Mouse (Mus musculus) intestine, embryonic 16.5 days (tissue): ENCODE measurements at regions not wholly inside any gene's neighbourhood (a gene's known extent, or its start where the extent isn't known, plus 50 kb on each side); places are given as distances from the start of the nearest gene placed in this dataset.

ENCODE experiments used
- ATAC-seq: fragments of 200-750 bp; cut with Nextera tagmentation; 2 replicates; pipeline ENCODE4 v1.8.0; 2017; ENCODE audit warnings: moderate TSS enrichment, moderate library complexity
- H3K27ac ChIP-seq: fragments of 300-500 bp; sonication (generic); 2 replicates; pipeline ENCODE4 v1.5.1; 2014; ENCODE audit warnings: mild to moderate bottlenecking, low read length
- H3K27me3 ChIP-seq: fragments of 300-500 bp; sonication (generic); replicated peaks from 2 replicates; pipeline ENCODE4 v1.6.1; 2014; ENCODE audit warnings: low read length, control low read depth, mixed read lengths; ENCODE audit not compliant: control insufficient read depth, insufficient read depth
- H3K36me3 ChIP-seq: fragments of 300-500 bp; sonication (generic); 2 replicates; pipeline ENCODE4 v1.6.1; 2014; ENCODE audit warnings: low read length, control low read depth; ENCODE audit not compliant: control insufficient read depth, insufficient read depth
- H3K4me1 ChIP-seq: fragments of 300-500 bp; sonication (generic); 2 replicates; pipeline ENCODE4 v1.6.1; 2014; ENCODE audit warnings: low read length, control low read depth, mixed read lengths; ENCODE audit not compliant: control insufficient read depth, insufficient read depth
- H3K4me2 ChIP-seq: fragments of 300-500 bp; sonication (generic); 2 replicates; pipeline ENCODE4 v1.6.1; 2014; ENCODE audit warnings: low read depth, low read length, control low read depth
- H3K4me3 ChIP-seq: fragments of 300-500 bp; sonication (generic); 2 replicates; pipeline ENCODE4 v1.5.1; 2014; ENCODE audit warnings: mild to moderate bottlenecking, low read length
- H3K9ac ChIP-seq: fragments of 300-500 bp; sonication (generic); 2 replicates; pipeline ENCODE4 v1.6.1; 2014; ENCODE audit warnings: low read depth, low read length
- H3K9me3 ChIP-seq: fragments of 300-500 bp; sonication (generic); 2 replicates; pipeline ENCODE4 v1.6.1; 2016; ENCODE audit warnings: low read length, control low read depth; ENCODE audit not compliant: control insufficient read depth
- WGBS: fragments of 180-500 bp; shearing (Covaris S2); extraction: QIAGEN DNeasy Blood & Tissue Kit; methylation state at CpG from one replicate; pipeline ENCODE4 v1.1.7; 2014; 5-methylcytosine and 5-hydroxymethylcytosine counted together

DNA sequence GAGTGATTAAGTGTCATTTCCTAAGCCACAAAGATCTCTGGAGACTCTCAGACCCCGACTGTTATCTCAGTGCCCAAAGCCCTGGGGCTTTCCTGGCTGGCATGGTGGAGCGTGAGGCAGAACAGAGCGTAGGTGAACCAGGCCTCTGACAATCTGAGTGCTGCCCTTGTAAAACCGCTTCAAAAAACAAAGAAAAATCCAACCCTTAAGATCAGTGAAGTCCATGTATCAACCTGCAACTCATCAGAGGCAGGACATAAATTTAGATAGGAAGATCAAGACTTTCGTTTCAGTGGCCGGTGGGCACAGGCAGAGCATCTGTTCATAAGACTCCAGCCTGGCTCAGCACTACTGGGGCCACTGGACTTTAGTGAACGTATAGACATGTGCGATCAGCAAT lies 61.1 kb upstream of the Mpped2 start:
- WGBS: 84% methylated on average over 8 of the region's 8 CpGs
- no peaks in the 10 kb centered on the region for H3K36me3 ChIP-seq
- H3K27me3 ChIP-seq: no peaks in the 10 kb centered on the region
- H3K4me1 ChIP-seq: no peaks in the 10 kb centered on the region
- ATAC-seq: no peak
- no peaks in the 10 kb centered on the region for H3K9me3 ChIP-seq
- H3K4me3 ChIP-seq: no peak overlapping the region
- no peak overlapping the region for H3K9ac ChIP-seq
- no peak overlapping the region for H3K4me2 ChIP-seq
- H3K27ac ChIP-seq: no peak overlapping the region
